Mouse (Mus musculus) right cerebral cortex, postnatal 36 days (tissue): ENCODE results near the gene Rpl3.

Source experiments
- DNase-seq, 2 experiments: peaks; one replicate each; pipeline ENCODE4 v3.0.0; 2022; ENCODE audit warnings: low spot score in 2 of 2, mixed read lengths in 1 of 2

Gene Rpl3

GRCm38 (mm10) chr15:80087406-80088012 lies 4.2 kb downstream of the Rpl3 start:
- no peak for DNase-seq

GRCm38 (mm10) chr15:80083740-80084139 lies 7.9 kb downstream of the Rpl3 start:
- no peak for DNase-seq

- peak; percentile 96 to 97 for DNase-seq
Measured at GRCm38 (mm10) chr15:80083276-80083731, 8.4 kb downstream of the Rpl3 start.

GRCm38 (mm10) chr15:80082661-80083275 lies 8.9 kb downstream of the Rpl3 start:
- no peak for DNase-seq

GRCm38 (mm10) chr15:80081801-80082546 lies 9.7 kb downstream of the Rpl3 start:
- no peak for DNase-seq

GRCm38 (mm10) chr15:80080711-80081615 lies 10.7 kb downstream of the Rpl3 start:
- DNase-seq: no peak

- no peak for DNase-seq
Measured at GRCm38 (mm10) chr15:80079954-80080353, 11.7 kb downstream of the Rpl3 start.

GRCm38 (mm10) chr15:80079129-80079668 lies 12.5 kb downstream of the Rpl3 start:
- DNase-seq: no peak

GRCm38 (mm10) chr15:80078058-80078814 lies 13.4 kb downstream of the Rpl3 start:
- no peak for DNase-seq

GRCm38 (mm10) chr15:80076338-80077136 lies 15.1 kb downstream of the Rpl3 start:
- peak in 1 of 2 experiments; percentile 41 for DNase-seq

- no peak for DNase-seq
Measured at GRCm38 (mm10) chr15:80075733-80076337, 15.8 kb downstream of the Rpl3 start.

GRCm38 (mm10) chr15:80075374-80075694 lies 16.3 kb downstream of the Rpl3 start:
- no peak for DNase-seq

GRCm38 (mm10) chr15:80074663-80075373 lies 16.9 kb downstream of the Rpl3 start:
- no peak for DNase-seq

GRCm38 (mm10) chr15:80073256-80073621 lies 18.4 kb downstream of the Rpl3 start:
- DNase-seq: no peak

GRCm38 (mm10) chr15:80072579-80073255 lies 19.0 kb downstream of the Rpl3 start:
- DNase-seq: no peak

- no peak for DNase-seq
Measured at GRCm38 (mm10) chr15:80071951-80072437, 19.7 kb downstream of the Rpl3 start.

GRCm38 (mm10) chr15:80070095-80070644 lies 21.5 kb downstream of the Rpl3 start:
- no peak for DNase-seq

GRCm38 (mm10) chr15:80069171-80069570 lies 22.5 kb downstream of the Rpl3 start:
- no peak for DNase-seq
